Mouse (Mus musculus) CD4-positive, CD25-positive, alpha-beta regulatory T cell, adult 9 weeks (primary cell): ENCODE measurements around the gene Eif4g3. TPM values are rescaled to one million over a fixed set of nuclear protein-coding genes. Genes with fewer than 3 reads are reported as not detected.

Experiments
- polyA plus RNA-seq: library from polyadenylated mRNA; unstranded; fragments of 100-300 nt; shearing (Covaris generic); gene quantifications from one replicate; pipeline ENCODE4 v1.2.1, GENCODE M21; 2017

Eif4g3 gene
- polyA plus RNA-seq, result 23.4 TPM

GRCm38 (mm10) chr4:137992890-137993289, at the start of gene Eif4g3:
Eif4g3 (plus strand) TSS chr4:137993022.

DNA sequence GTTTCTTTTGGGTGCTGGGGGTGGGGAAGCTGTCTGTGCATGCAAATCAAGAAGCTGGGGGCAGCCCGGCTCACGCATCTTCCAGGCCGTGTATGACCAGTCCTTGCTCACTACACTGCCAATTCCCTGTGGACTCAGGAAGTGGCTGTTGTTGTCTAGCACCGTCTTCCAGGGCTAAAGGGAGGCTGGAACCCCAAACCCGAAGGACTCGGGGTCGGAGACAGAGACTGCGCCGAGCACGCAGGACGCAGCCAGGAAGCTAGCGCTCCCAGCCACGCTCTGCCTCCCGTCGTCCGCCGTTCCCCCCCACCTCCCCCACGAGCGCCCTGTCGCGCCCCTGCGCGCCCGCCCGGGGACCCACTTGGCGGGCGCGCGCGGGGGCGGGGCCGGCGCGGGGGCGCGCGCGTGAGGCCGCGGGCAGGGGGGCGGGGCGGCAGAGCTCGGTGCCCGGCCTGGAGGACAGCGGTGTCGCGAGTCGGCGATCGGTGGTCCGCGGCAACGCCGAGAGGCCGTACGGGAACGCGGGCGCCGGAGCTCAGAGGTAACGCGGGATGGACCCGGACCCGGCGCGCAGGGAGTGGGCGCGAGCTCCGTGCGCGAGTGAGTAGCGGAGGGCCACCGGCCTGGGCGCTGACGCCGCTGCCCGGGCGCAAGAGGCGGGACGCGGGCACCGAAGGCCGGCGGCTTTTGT, 223.5 kb downstream of the Eif4g3 start, which contains the start of gene Hp1bp3:
Hp1bp3 (plus strand) TSS at position 97 of the 691 bp plus-strand sequence.

GRCm38 (mm10) chr4:138250088-138250960, 257.5 kb downstream of the Eif4g3 start, which contains the start of the genes Sh2d5 and Kif17:
Sh2d5 (plus strand) TSS chr4:138250403.
Kif17 (plus strand) TSS chr4:138250435.

Other genes with a start within 250 kb of the Eif4g3 start
- 4.2 TPM for gene Alpl, start 196.6 kb upstream of the Eif4g3 start, polyA plus RNA-seq
- gene Ece1, start 130.8 kb upstream of the Eif4g3 start, polyA plus RNA-seq, result 37.3 TPM
- gene Hp1bp3, start 223.3 kb downstream of the Eif4g3 start, polyA plus RNA-seq, result 205 TPM